Mouse (Mus musculus) R1 (cell line): Measurements from ENCODE around the gene Gfm2.

ENCODE experiments used
- DNase-seq: peaks from one replicate; pipeline ENCODE4 v3.0.0-alpha.2; 2018; ENCODE audit warnings: low read depth, low spot score

Gfm2 gene

GRCm38 (mm10) chr13:97187693-97188092 lies 50.0 kb downstream of the Gfm2 start:
- DNase-seq: no peak

- no peak for DNase-seq
Observed at GRCm38 (mm10) chr13:97192649-97193048, 54.9 kb downstream of the Gfm2 start.

DNA sequence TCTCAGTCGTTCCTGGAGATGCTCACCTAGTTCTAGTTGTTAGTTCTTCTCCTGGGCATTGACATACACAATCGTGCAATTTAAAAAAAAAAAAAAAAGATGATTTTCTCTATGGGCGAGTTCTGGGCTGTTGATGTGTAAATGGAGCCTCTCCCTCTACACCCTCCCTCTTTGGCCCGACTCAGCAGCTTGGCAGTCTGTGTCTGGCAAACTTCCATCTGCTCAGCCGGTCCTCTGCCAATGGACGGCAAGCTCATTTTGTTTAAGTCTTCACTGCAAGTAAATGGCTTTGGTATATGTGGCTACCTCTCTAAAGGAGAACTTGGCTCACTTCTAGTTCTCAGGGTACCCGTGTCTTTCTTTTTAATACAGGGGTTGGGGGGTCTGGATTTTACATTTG lies 55.7 kb downstream of the Gfm2 start:
- DNase-seq: no peak

GRCm38 (mm10) chr13:97196186-97196924 lies 58.6 kb downstream of the Gfm2 start:
- peak; percentile 83 for DNase-seq

- DNase-seq: no peak
Observed at GRCm38 (mm10) chr13:97196925-97197218, 59.1 kb downstream of the Gfm2 start.

- peak; percentile 95 for DNase-seq
Observed at GRCm38 (mm10) chr13:97197932-97198562, 60.3 kb downstream of the Gfm2 start, which contains the start of gene Hexb. Gene Hexb (minus strand): TSS chr13:97198357.

GRCm38 (mm10) chr13:97199123-97199522 lies 61.4 kb downstream of the Gfm2 start:
- DNase-seq: peak; percentile 60

- DNase-seq: peak; percentile 80
Observed at GRCm38 (mm10) chr13:97201076-97201475, 63.3 kb downstream of the Gfm2 start.

DNA sequence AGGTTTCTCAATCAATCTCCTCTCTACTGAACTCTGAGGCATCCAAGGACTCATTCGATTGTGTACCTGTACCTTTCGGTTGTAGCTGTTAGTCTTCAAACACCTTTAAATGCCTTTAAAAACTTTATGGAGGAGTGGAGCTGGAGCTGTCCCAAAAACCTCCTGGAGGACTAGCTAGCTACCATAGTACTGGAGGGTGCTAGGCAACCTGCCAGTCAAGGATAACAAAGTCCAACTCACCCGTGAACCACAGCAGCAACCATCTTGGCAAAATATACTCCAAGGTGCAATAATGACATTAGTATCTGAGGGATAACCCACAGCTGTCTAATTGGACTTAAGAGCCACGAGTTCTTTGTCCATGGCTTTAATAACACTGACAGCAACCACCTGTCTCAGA lies 64.2 kb downstream of the Gfm2 start:
- DNase-seq: no peak

DNA sequence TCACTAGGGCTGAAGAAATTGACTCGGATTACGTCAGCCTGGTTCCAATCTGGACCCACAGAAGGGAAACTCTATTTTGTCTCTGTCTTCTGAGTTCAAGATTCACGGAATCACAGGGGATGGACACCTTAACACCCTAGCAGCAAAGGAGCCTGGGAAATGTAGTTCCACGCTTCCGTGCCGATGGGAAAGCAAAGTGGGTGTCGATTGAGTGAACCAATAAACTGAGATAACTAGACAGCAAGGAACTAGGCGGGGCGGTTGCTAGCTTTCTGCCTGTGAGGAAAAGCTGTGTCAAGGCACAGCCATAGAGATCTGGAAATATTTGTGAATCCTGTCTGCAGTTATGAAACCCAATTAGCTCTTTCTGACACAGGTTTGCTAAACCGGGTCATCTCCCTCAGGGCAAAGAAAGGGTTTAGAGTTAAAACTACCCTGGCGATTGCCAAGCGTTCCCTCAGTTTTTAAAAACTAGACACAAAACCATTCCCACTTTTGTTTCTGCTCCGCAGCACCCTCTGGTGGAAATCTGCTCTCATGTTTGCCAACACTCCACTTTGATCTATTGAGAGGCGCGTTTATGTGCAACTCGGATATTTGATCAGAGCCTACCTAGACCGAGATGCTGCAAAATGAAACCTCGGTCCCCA lies 67.4 kb downstream of the Gfm2 start:
- DNase-seq: peak; percentile 97

DNA sequence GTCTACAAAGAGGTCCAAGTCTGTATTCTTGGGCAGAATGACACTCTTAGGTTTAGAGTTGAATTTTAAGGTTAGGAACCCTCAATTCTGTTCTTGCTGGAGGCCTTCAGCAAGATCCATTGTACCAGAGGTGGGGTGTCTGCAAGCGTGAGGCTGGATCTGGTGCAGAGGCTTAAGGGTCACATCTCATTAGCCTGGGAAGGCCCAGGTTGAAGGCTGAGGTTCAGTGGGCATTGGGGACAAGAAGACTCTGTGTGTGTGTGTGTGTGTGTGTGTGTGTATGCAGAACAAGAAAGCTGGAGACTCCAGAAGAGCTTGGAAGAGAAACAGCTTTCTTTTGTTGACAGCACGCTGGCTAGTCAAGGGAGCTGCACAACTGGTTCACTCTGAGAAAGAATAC lies 68.3 kb downstream of the Gfm2 start:
- DNase-seq: no peak

DNA sequence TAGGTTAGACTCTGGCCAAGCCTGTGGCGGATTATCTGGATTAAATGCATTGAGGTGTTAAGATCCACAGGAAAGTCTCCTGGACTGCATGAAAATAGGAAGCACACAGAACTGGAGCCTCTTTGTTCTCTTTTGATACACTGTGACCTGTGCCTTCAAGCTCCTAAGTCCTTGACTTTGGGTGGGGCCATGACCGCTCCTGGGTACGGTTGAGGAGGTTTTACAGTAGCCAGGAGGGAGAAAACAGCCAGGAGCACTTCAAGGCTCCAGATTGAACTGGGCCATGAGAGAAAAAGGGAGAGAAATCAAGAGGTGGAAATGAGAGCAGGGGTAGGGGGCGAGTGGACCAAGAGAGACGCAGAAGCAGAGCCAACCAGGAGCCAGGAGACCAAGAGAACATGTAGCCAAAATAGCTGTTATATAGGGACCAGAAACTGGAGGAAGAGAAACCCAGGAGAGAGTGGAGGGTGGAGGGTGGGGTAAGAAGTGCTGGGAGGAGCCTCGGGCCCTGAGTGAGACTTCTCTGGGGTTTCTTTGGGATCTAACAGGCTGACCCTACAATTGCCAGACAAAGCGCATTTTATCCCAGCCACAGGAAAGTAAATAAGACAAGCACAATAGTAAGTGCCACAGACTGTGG lies 69.9 kb downstream of the Gfm2 start:
- DNase-seq: peak; percentile 90

DNA sequence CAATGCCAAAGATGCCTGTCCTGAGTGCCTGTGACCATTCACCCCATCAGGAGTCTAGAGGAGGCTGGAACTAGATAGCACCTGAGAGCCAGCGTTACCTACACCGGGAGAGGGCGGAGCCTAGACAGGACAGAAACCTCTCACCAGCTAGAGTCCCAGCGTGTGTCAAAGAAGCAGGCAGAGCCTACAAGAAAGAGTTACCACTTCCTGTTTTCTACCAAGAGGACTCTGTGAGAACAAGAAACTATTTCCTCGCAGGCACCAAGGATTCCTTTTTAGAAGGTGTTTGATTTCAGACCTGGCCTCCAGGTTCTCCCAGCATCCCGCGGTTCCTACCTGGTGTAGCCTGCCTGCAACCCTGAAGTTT lies 70.4 kb downstream of the Gfm2 start:
- DNase-seq: peak; percentile 76

- DNase-seq: no peak
Observed at GRCm38 (mm10) chr13:97208500-97209010, 70.8 kb downstream of the Gfm2 start.

DNA sequence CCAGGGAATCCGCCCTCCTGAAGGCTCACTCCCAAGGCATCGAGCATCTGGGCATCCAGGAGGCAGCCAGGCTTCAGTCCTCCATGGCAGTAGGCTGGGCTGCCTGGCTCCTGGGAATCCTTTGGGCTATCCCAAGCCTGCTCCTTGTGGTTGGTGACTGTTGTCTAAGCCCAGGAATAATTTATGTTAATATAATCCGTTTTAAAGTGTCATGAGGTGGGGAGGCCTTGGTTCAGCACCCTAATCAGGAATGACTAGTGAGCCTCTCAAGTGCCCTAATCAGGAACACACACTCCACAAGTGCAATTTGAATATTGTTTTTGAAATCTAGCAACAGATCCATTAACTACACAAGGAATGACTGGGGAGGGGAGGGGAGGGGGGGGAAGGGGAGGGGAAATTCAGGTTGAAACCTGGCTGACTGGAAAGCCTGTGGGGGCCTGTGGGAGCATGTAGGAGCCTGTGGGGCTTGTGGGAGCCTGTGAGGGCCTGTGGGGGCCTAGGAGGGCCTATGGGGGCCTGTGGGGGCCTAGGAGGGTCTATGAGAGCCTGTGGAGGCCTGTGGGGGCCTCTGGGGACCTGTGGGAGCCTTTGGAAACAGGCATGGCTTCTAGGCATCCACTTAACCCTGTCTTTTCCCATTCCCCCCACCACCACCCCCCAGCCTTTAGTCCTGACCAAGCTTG lies 77.0 kb downstream of the Gfm2 start:
- no peak for DNase-seq

- DNase-seq: no peak
Observed at GRCm38 (mm10) chr13:97215563-97215962, 77.8 kb downstream of the Gfm2 start.

DNA sequence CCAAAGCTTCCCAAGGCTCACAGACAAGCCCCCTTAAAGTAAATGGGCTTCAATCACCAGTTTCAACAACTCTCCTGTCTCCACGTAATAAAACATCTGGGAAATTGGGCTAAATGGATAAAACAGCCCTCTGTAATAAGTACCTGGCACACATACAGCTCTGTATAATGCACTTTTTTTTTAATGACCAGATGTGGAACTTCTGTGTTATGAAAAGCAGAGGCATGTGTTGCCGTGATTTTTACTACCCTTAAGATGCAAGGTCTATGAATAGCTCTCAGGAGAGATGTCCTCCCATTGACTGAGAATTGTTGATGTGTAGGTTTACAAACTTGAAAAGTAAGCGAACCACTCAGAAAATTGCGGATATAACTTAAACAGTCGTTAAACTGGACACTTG lies 78.5 kb downstream of the Gfm2 start:
- DNase-seq: no peak

DNA sequence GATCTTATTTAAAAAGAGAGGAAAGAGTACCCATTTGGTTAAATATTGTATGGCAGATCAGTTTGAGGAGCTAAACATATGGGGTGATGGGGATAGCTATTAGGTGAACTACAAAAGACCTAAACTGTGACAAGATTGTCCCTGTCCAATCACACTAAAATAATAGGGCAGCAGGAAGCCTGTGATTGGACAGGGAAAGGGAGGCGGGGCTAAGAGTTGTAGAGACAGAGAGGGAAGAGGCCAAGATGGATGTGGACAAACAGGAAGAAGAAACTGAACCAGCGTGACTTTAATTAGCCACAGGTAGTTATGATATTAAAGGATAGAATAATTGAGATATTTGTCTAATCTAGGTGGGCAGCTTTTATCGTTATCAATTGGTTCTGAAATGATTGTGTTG lies 82.3 kb downstream of the Gfm2 start:
- DNase-seq: peak; percentile 60

- DNase-seq: no peak
Observed at GRCm38 (mm10) chr13:97223856-97224255, 86.1 kb downstream of the Gfm2 start.

DNA sequence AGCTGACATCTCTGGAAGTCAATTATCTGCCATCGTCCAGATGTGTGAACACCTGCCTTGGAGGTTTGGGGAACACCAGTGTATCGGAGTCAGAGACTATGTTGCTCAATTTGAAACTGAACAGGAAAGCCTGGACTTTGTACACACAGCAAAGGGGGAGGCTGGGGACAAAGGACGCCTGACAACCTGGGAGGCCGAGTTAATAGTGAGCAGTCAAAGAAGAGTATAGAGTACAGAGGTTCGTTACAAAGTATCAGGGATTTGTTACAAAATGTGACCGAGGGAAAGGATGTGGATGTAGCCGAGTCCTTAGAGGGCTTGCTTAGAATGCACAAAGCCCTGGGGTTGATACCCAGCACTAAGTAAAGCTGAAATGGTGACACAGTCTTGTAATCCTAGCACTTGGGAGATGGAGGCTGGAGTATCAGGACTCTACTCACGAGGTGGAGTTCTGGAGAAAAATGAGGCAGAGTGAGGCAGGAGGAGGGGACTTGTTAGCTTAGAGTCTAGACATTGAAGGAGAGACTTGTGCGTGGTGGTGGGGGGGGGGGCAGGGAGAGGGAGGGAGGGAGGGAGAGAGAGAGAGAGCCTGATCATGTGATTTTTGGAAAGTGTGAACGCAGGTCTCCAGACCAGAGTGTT lies 86.7 kb downstream of the Gfm2 start:
- DNase-seq: no peak

DNA sequence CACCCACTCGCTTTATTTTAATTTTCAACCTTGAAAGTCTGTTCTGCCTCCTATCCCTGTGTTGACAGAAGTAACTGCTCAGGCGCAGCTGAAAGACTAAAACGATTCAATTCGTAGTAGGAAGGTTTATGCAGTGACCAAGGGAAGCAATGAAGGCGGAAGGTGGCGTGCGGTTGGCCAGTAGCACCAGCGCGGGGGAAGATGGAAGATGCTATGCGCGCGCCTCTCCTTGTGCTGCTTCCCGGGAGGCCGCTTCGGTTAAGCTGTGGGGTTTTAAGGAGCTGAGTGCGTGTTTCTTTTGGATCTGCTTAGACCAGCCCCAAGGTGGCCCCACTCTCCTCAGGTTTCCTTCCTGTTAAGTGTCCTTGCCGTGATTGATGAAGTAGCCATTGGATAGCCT lies 87.4 kb downstream of the Gfm2 start:
- peak; percentile 56 for DNase-seq
